Mouse (Mus musculus) heart, embryonic 14.5 days (tissue): Measurements from ENCODE around the gene Traf3ip3. TPM values are rescaled to one million over a fixed set of nuclear protein-coding genes. Genes with fewer than 3 reads are reported as not detected.

ENCODE experiments used
- ATAC-seq: fragments of 200-750 bp; cut with Nextera tagmentation; 2 replicates; pipeline ENCODE4 v1.8.0; 2017; ENCODE audit warnings: low read depth, moderate TSS enrichment; ENCODE audit not compliant: insufficient number of reproducible peaks, insufficient read depth, low FRiP score
- H3K27ac ChIP-seq, 2 experiments: fragments of 200-500 bp in 1 of 2; fragments of 300-500 bp in 1 of 2; sonication (generic) in 1 of 2; replicated peaks in 1 of 2; 2 replicates each; pipeline ENCODE4 v1.5.1; 2012 to 2014; ENCODE audit warnings: low read depth in 2 of 2, low read length in 2 of 2, control low read depth in 1 of 2, mild to moderate bottlenecking in 1 of 2, mixed read lengths in 1 of 2; ENCODE audit not compliant: control insufficient read depth in 1 of 2, insufficient read depth in 1 of 2
- H3K27me3 ChIP-seq: fragments of 300-500 bp; sonication (generic); 2 replicates; pipeline ENCODE4 v1.6.1; 2014; ENCODE audit warnings: mild to moderate bottlenecking, low read length, control low read depth; ENCODE audit not compliant: control insufficient read depth, insufficient read depth
- H3K36me3 ChIP-seq: fragments of 300-500 bp; sonication (generic); 2 replicates; pipeline ENCODE4 v1.6.1; 2014; ENCODE audit warnings: mild to moderate bottlenecking, control low read depth, low read length, mixed read lengths; ENCODE audit not compliant: control insufficient read depth, insufficient read depth
- H3K4me1 ChIP-seq, 2 experiments: fragments of 200-500 bp in 1 of 2; fragments of 300-500 bp in 1 of 2; sonication (generic) in 1 of 2; 2 replicates each; pipeline ENCODE4 v1.6.1; 2012 to 2014; ENCODE audit warnings: low read length in 2 of 2, control low read depth in 1 of 2, mixed read lengths in 1 of 2; ENCODE audit not compliant: control insufficient read depth in 2 of 2, insufficient read depth in 2 of 2
- H3K4me2 ChIP-seq: fragments of 300-500 bp; sonication (generic); 2 replicates; pipeline ENCODE4 v1.6.1; 2014; ENCODE audit warnings: mild to moderate bottlenecking, low read length
- H3K4me3 ChIP-seq, 2 experiments: fragments of 200-500 bp in 1 of 2; fragments of 300-500 bp in 1 of 2; sonication (generic) in 1 of 2; 2 replicates each; pipeline ENCODE4 v1.5.1; 2012 to 2014; ENCODE audit warnings: low read length in 2 of 2, mild to moderate bottlenecking in 2 of 2, control low read depth in 1 of 2, low read depth in 1 of 2, moderate library complexity in 1 of 2; ENCODE audit not compliant: control insufficient read depth in 1 of 2, insufficient read depth in 1 of 2
- H3K9ac ChIP-seq: fragments of 300-500 bp; sonication (generic); 2 replicates; pipeline ENCODE4 v1.6.1; 2014; ENCODE audit warnings: mild to moderate bottlenecking, low read length
- H3K9me3 ChIP-seq: fragments of 300-500 bp; sonication (generic); 2 replicates; pipeline ENCODE4 v1.6.1; 2016; ENCODE audit warnings: low read length, control low read depth; ENCODE audit not compliant: control insufficient read depth
- WGBS: fragments of 180-500 bp; shearing (Covaris S2); extraction: QIAGEN DNeasy Blood & Tissue Kit; methylation state at CpG from one replicate; pipeline ENCODE4 v1.1.7; 2014; 5-methylcytosine and 5-hydroxymethylcytosine counted together
- polyA plus RNA-seq: library from polyadenylated mRNA; unstranded; fragments of >200 nt; fragmentation: Nextera tagmentation; extraction: Ambion mirVana; gene quantifications from 2 replicates; pipeline ENCODE4 v1.2.1, GENCODE M21; 2014

The Traf3ip3 gene
- polyA plus RNA-seq, result 1.5 and 1.9 TPM in 2 replicates

DNA sequence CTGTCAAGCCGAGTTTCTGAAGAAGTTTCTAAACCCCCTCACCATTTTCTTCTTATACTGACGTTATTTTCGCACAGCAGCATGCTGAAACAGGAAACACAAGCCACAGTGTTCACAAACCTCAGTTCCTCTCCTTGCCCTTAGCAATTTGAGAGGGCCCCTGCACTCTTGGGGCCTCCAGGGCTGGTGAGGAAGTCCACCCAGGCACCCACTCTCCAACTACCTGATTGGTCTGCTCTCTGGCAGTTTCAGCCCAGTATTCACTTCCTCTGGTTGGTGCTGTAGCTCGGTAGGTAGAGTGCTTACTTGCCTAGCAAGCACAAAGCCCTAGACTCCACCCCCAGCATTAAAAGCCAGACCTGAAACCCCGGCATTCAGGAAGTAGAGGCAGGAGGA, at the start of gene Traf3ip3:
TSS of gene Traf3ip3 (minus strand) at position 321 of the 396 bp plus-strand sequence.
- no peaks in the 10 kb centered on the region for H3K27me3 ChIP-seq
- no peak within 1 kb of the TSS for H3K4me2 ChIP-seq
- no peak within 1 kb of the TSS for H3K27ac ChIP-seq
- H3K9ac ChIP-seq, result no peak within 1 kb of the TSS
- ATAC-seq, result no peak
- peaks cover 0 to 8% of the 10 kb centered on the region in 2 experiments; a peak in 1 of 4 replicates for H3K4me1 ChIP-seq
- H3K4me3 ChIP-seq, result no peak within 1 kb of the TSS
- no peaks in the 10 kb centered on the region for H3K9me3 ChIP-seq
- 63% methylated on average over 5 of the region's 5 CpGs for WGBS
- H3K36me3 ChIP-seq, result no peaks in the 10 kb centered on the region

DNA sequence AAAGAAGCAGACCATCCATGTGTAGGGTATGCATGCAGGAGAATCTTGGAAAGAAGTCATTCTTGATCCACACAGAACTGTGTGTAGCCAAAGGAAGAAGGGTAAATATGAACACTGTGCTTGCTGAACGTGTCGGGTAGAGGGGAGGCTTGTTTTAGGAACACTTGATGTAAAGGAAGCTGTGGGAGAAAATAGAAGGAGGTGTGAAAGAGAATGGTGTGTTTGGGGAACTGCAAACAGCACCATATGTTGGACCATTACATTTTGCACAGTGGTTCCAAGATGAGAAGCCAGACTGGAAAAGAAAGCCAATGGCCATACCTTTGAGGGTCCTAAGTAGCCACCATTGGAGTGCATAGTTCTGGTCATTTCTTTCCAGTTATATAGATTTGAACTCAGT, 48.5 kb upstream of the Traf3ip3 start:
- Histone ChIP-seq H3K27me3 (no peaks in the 10 kb centered on the region), H3K36me3 (no peaks in the 10 kb centered on the region), H3K27ac (no peak overlapping the region), H3K9me3 (0 out of 2 replicates have a peak, but pooled peaks cover 2% of the 10 kb centered on the region), H3K9ac (no peak overlapping the region), H3K4me1 (peaks cover 4 to 7% of the 10 kb centered on the region in 2 experiments; a peak in 2 of 4 replicates), H3K4me3 (no peak overlapping the region), H3K4me2 (no peak overlapping the region)
- WGBS, result 78% methylated on average over 2 of the region's 2 CpGs
- ATAC-seq, result no peak

DNA sequence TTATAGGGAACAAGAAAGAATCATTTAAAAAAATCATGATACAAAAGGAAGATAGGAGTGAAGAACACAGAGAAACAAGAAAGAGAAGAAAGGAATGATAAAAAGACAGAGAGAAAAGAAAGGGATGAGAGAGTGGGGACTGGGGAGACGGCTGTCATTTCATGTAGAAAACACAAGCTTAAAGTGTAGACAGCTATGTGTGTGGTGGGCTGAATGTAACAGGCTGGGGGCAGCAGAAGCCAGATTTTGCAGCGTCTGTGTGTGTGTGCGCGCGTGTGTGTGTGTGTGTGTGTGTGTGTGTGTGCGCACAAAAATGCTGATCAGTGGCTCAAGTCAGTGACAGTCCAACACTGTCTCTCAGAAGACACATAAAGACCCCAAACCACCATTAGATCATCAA, 42.7 kb upstream of the Traf3ip3 start:
- no peaks in the 10 kb centered on the region for H3K36me3 ChIP-seq
- no peak overlapping the region for H3K4me2 ChIP-seq
- H3K27ac ChIP-seq, result peak overlapping the region; percentile 65 to 79
- peaks cover 6 to 10% of the 10 kb centered on the region in 2 experiments; a peak in 3 of 4 replicates for H3K4me1 ChIP-seq
- H3K9ac ChIP-seq, result no peak overlapping the region
- H3K9me3 ChIP-seq, result no peaks in the 10 kb centered on the region
- H3K4me3 ChIP-seq, result no peak overlapping the region
- H3K27me3 ChIP-seq, result no peaks in the 10 kb centered on the region
- ATAC-seq, result no peak
- WGBS, result 61% methylated on average over 6 of the region's 6 CpGs

- ATAC-seq, result no peak
- 25% methylated on average over 10 of the region's 10 CpGs for WGBS
- Histone ChIP-seq H3K4me3 (no peak overlapping the region), H3K9ac (peak overlapping the region; percentile 12; the same call in 1 of the 2 replicates), H3K27me3 (no peaks in the 10 kb centered on the region), H3K4me1 (peaks cover 6 to 10% of the 10 kb centered on the region in 2 experiments; a peak in 3 of 4 replicates), H3K27ac (peak overlapping the region; percentile 79), H3K9me3 (no peaks in the 10 kb centered on the region), H3K4me2 (no peak overlapping the region), H3K36me3 (no peaks in the 10 kb centered on the region)
Measured at GRCm38 (mm10) chr1:193243571-193244193, 42.2 kb upstream of the Traf3ip3 start.

DNA sequence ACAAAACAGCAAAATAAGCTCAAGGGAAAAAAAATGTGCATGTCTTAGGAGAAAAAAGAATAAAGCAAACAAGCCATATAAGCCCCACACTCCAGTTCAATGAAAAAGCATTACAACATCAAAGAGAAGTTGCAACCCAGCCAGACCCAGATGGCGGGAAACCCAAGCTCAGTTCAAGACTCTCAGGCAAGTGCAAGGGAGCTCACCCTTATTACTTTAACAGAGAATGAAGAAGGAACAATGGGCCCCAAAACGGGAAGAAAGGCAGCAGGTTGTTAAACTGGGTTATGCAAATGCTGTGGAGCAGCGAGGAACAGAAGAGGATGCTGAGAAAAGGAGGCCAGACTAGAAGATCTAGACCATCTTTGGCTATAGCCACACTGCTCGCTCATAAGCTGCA, 41.4 kb upstream of the Traf3ip3 start:
- Histone ChIP-seq H3K9me3 (no peaks in the 10 kb centered on the region), H3K27me3 (no peaks in the 10 kb centered on the region), H3K27ac (peak overlapping the region; percentile 79), H3K9ac (no peak overlapping the region), H3K4me1 (peaks cover 6 to 10% of the 10 kb centered on the region in 2 experiments; a peak in 3 of 4 replicates), H3K4me3 (no peak overlapping the region), H3K4me2 (no peak overlapping the region), H3K36me3 (no peaks in the 10 kb centered on the region)
- WGBS, result 74% methylated on average over 4 of the region's 4 CpGs
- no peak for ATAC-seq

DNA sequence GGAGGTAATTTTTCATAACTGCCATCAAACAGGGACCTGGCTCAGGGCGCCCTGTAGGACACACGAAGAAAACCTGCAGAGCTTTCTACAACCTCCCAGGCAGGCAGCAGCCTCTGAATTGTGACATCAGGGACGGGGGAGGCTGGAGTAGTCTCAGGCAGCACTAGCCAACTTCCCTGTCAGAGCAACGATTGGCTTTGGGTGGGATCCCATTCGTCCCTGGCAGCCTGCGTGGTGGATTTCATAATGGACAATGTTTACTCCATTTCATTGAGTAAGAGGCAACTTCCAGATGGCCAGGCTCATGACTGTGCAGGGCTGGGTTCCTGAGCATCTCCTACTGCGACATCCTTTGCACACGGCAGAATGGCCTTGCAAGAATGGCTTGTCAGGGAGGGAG, 40.7 kb upstream of the Traf3ip3 start:
- Histone ChIP-seq H3K9me3 (no peaks in the 10 kb centered on the region), H3K9ac (no peak overlapping the region), H3K27me3 (no peaks in the 10 kb centered on the region), H3K27ac (no peak overlapping the region), H3K4me3 (no peak overlapping the region), H3K36me3 (no peaks in the 10 kb centered on the region), H3K4me2 (no peak overlapping the region), H3K4me1 (peaks cover 6 to 10% of the 10 kb centered on the region in 2 experiments; a peak in 3 of 4 replicates)
- 0 out of 2 replicates have a peak, but pooled peaks have one; percentile 13 for ATAC-seq
- 74% methylated on average over 8 of the region's 8 CpGs for WGBS

DNA sequence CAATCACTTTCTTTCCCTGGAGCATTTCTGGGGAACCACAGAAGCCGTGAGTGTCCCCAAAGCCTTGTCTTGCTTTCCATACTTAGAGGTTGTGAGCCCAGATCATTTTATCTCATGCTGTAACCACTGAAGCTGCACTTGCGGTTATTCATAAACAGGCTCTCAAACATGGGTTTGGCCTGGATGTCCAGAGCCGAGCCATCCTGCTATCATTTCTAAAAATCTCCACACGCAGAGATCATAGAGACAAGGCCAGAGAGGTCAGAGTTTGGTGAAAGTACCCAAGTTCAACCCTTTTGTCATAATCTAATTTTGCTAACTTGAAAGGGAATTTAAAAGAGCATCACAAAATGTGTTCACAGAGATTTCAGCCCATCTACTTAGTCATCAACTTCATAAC, 39.9 kb upstream of the Traf3ip3 start:
- Histone ChIP-seq H3K36me3 (no peaks in the 10 kb centered on the region), H3K4me3 (no peak overlapping the region), H3K9me3 (no peaks in the 10 kb centered on the region), H3K9ac (no peak overlapping the region), H3K4me1 (peaks cover 6 to 10% of the 10 kb centered on the region in 2 experiments; a peak in 3 of 4 replicates), H3K27me3 (no peaks in the 10 kb centered on the region), H3K27ac (no peak overlapping the region), H3K4me2 (no peak overlapping the region)
- 90% methylated on average over 4 of the region's 4 CpGs for WGBS
- no peak for ATAC-seq
